In the genomic region with DNA sequence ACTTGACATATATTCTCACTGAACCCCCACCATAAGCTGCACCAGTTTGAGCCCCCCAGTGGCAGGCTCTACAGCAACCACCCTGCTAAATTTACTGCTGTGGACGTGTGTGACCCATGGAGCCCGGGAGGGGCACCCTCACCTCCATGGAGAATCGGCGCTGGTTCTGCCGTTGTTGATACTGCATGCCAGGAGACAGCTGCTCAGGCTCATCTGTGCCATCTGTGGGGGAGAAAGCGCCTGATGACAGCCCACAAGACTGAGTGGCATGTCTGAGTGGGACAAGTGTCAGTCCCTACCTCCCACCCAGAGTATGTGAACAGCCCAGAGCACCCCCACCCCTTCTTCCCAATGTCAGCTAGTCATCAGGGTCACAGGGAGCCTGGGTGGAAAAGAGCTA, we compare ENCODE assay signal across 16 mouse cellular contexts. TPM values are rescaled to one million over a fixed set of nuclear protein-coding genes. Genes with fewer than 3 reads are reported as not detected.
DNase-seq lines count a peak whose midpoint lies in the region; ATAC-seq and TF ChIP-seq lines count a peak whose summit lies in the region.
"Had no signal": no experiment of that assay in that cellular context is flagged by ENCODE, and none has a peak within 500 bp of the region (broad histone marks: within the 10 kb centered on the region; RNA-seq: fewer than 3 reads in every experiment).

No protein-coding gene starts in this region.

- 83% methylated on average over 6 of the region's 6 CpGs for WGBS in embryonic facial prominence, embryonic 14.5 days
- WGBS in embryonic facial prominence, embryonic 10.5 days, result 88% methylated on average over 6 of the region's 6 CpGs
- WGBS in heart, embryonic 12.5 days, result 66% methylated on average over 6 of the region's 6 CpGs

- H3K27me3 ChIP-seq in embryonic facial prominence, embryonic 14.5 days (replicated peaks; ENCODE audit: control insufficient read depth, insufficient read depth, low read length), result no peaks in the 10 kb centered on the region
- H3K27me3 ChIP-seq in embryonic facial prominence, embryonic 10.5 days (replicated peaks; ENCODE audit: low read depth, poor library complexity, severe bottlenecking), result no peaks in the 10 kb centered on the region; the same call in 1 of the 2 replicates
- H3K27me3 ChIP-seq in heart, embryonic 12.5 days (replicated peaks), result no peaks in the 10 kb centered on the region
- H3K27me3 ChIP-seq: midbrain, embryonic 13.5 days; stomach, embryonic 15.5 days had no signal

- H3K4me2 ChIP-seq in embryonic facial prominence, embryonic 14.5 days (ENCODE audit: low read depth, low read length), result no peak overlapping the region
- no peak overlapping the region for H3K4me2 ChIP-seq in heart, embryonic 12.5 days
- H3K4me2 ChIP-seq: midbrain, embryonic 13.5 days; stomach, embryonic 15.5 days had no signal

- H3K4me1 ChIP-seq in embryonic facial prominence, embryonic 14.5 days (ENCODE audit: control insufficient read depth, insufficient read depth, low read length), result no peaks in the 10 kb centered on the region
- peaks cover 21% of the 10 kb centered on the region for H3K4me1 ChIP-seq in embryonic facial prominence, embryonic 10.5 days
- peaks cover 13% of the 10 kb centered on the region for H3K4me1 ChIP-seq in heart, embryonic 12.5 days (replicated peaks)

- H3K9ac ChIP-seq in embryonic facial prominence, embryonic 14.5 days (ENCODE audit: low read depth, low read length), result no peak overlapping the region
- H3K9ac ChIP-seq in heart, embryonic 12.5 days, result no peak overlapping the region
- H3K9ac ChIP-seq: liver, postnatal 0 days; midbrain, embryonic 13.5 days; stomach, embryonic 15.5 days had no signal

- no peak overlapping the region for H3K4me3 ChIP-seq in embryonic facial prominence, embryonic 14.5 days (ENCODE audit: low read depth, low read length)
- H3K4me3 ChIP-seq in embryonic facial prominence, embryonic 10.5 days, result no peak overlapping the region
- no peak overlapping the region for H3K4me3 ChIP-seq in heart, embryonic 12.5 days
- H3K4me3 ChIP-seq: erythroblast, embryonic 14.5 days; heart, embryonic 10.5 days; midbrain, embryonic 13.5 days; stomach, embryonic 15.5 days had no signal

- no peaks in the 10 kb centered on the region for H3K9me3 ChIP-seq in embryonic facial prominence, embryonic 14.5 days (ENCODE audit: control insufficient read depth, low read length)
- no peaks in the 10 kb centered on the region for H3K9me3 ChIP-seq in embryonic facial prominence, embryonic 10.5 days
- no peaks in the 10 kb centered on the region for H3K9me3 ChIP-seq in heart, embryonic 12.5 days (replicated peaks)
- H3K9me3 ChIP-seq: G1E; heart, embryonic 10.5 days; midbrain, embryonic 13.5 days; stomach, embryonic 15.5 days had no signal

- ATAC-seq in embryonic facial prominence, embryonic 14.5 days (ENCODE audit: low read depth), result no peak
- no peak for ATAC-seq in heart, embryonic 12.5 days (ENCODE audit: insufficient number of reproducible peaks, low FRiP score)
- ATAC-seq: inflammation-experienced regulatory T-cells, adult 6 months; liver, postnatal 0 days had no signal

- TF ChIP-seq CTCF in brain, embryonic 14.5 days (IDR thresholded peaks at IDR 0.05; ENCODE audit: borderline replicate concordance, extremely low read depth, insufficient read depth, insufficient read length), result no peak

- peak; percentile 41 for DNase-seq in embryonic facial prominence, embryonic 14.5 days (ENCODE audit: low spot score)
- no peak for DNase-seq in embryonic facial prominence, embryonic 10.5 days (ENCODE audit: low spot score)
- DNase-seq in layer of hippocampus, adult 18-20 months (ENCODE audit: low spot score in 2 of 2), result peak; percentile 58 to 75
- no peak for DNase-seq in layer of hippocampus, postnatal 25 days (ENCODE audit: extremely low spot score in 1 of 2, low spot score in 1 of 2)
- peak; percentile 63 for DNase-seq in brain, embryonic 14.5 days (ENCODE audit: low read depth)
- DNase-seq in layer of hippocampus, adult 8-10 months (ENCODE audit: low spot score in 2 of 2), result peak; percentile 60 to 69
- no peak for DNase-seq in lung, adult 18-20 months

- no peak overlapping the region for H3K27ac ChIP-seq in embryonic facial prominence, embryonic 14.5 days (replicated peaks; ENCODE audit: low read depth, low read length)
- H3K27ac ChIP-seq in embryonic facial prominence, embryonic 10.5 days (replicated peaks), result no peak overlapping the region
- no peak overlapping the region for H3K27ac ChIP-seq in heart, embryonic 12.5 days (ENCODE audit: poor library complexity, severe bottlenecking)
- H3K27ac ChIP-seq: heart, embryonic 10.5 days; midbrain, embryonic 13.5 days; stomach, embryonic 15.5 days had no signal

- H3K36me3 ChIP-seq in embryonic facial prominence, embryonic 14.5 days (ENCODE audit: control insufficient read depth, insufficient read depth, low read length), result no peaks in the 10 kb centered on the region
- H3K36me3 ChIP-seq in embryonic facial prominence, embryonic 10.5 days (replicated peaks), result no peaks in the 10 kb centered on the region
- no peaks in the 10 kb centered on the region for H3K36me3 ChIP-seq in heart, embryonic 12.5 days
- H3K36me3 ChIP-seq: G1E; heart, embryonic 10.5 days; midbrain, embryonic 13.5 days; stomach, embryonic 15.5 days had no signal

- TF ChIP-seq POLR2A in brain, embryonic 14.5 days (IDR thresholded peaks at IDR 0.05; ENCODE audit: borderline replicate concordance, extremely low read depth, insufficient read depth, insufficient read length, poor library complexity, severe bottlenecking), result no peak

RNA-seq across cellular contexts. Expression of a gene that starts 17.6 kb away (rescaled TPM):
- polyA plus RNA-seq in embryonic facial prominence, embryonic 14.5 days (2014; fragmentation: Nextera tagmentation; extraction: Ambion mirVana), result 2.2 and 2.5 TPM in 2 replicates
- 2.3 and 3.2 TPM in 2 replicates for polyA plus RNA-seq in embryonic facial prominence, embryonic 10.5 days (2016; fragmentation: Nextera tagmentation; extraction: Ambion mirVana)
- total RNA-seq in layer of hippocampus, adult 18-20 months (2021), result 10 to 100 TPM; 21.7 to 29.2 TPM
- 10 to 100 TPM; 24.4 to 25.7 TPM for total RNA-seq in layer of hippocampus, postnatal 25 days (2021)
- polyA plus RNA-seq in brain, embryonic 14.5 days (2012; rRNA removed), result 1.3 TPM in 2 replicates
- total RNA-seq in layer of hippocampus, adult 8-10 months (2022), result 10 to 100 TPM; 25.8 to 30.9 (median 27.6) TPM
- polyA plus RNA-seq in heart, embryonic 12.5 days (2016; fragmentation: Nextera tagmentation; extraction: Ambion mirVana), result 3.7 and 4.8 TPM in 2 replicates
- total RNA-seq: megakaryocyte, adult 5-6 weeks had no signal
- polyA plus RNA-seq: erythroblast, embryonic 14.5 days; inflammation-experienced regulatory T-cells, adult 6 months had no signal

RNA-seq across cellular contexts. Expression of a gene that starts 54.0 kb away (rescaled TPM):
- 13.3 and 14.1 TPM in 2 replicates for polyA plus RNA-seq in embryonic facial prominence, embryonic 14.5 days (2014; fragmentation: Nextera tagmentation; extraction: Ambion mirVana)
- polyA plus RNA-seq in embryonic facial prominence, embryonic 10.5 days (2016; fragmentation: Nextera tagmentation; extraction: Ambion mirVana), result 12.5 and 14.6 TPM in 2 replicates
- total RNA-seq in layer of hippocampus, adult 18-20 months (2021), result 10 to 100 TPM; 66.4 to 79.3 TPM
- total RNA-seq in layer of hippocampus, postnatal 25 days (2021), result 10 to 100 TPM; 61.3 to 72.8 TPM
- polyA plus RNA-seq in brain, embryonic 14.5 days (2012; rRNA removed), result 2.0 and 2.2 TPM in 2 replicates
- 10 to 100 TPM; 64.6 to 84.2 (median 78.5) TPM for total RNA-seq in layer of hippocampus, adult 8-10 months (2022)
- polyA plus RNA-seq in heart, embryonic 12.5 days (2016; fragmentation: Nextera tagmentation; extraction: Ambion mirVana), result 18.1 and 19.3 TPM in 2 replicates
- polyA plus RNA-seq: erythroblast, embryonic 14.5 days; G1E had no signal

Comparison
In these comparisons a context has a peak if more than half of its experiments do, and no peak if none do; other contexts are left out.
1. DNase-seq: peak in embryonic facial prominence, embryonic 14.5 days (single experiment), layer of hippocampus, adult 18-20 months (2 of 2), brain, embryonic 14.5 days (single experiment) and layer of hippocampus, adult 8-10 months (2 of 2); none in embryonic facial prominence, embryonic 10.5 days (single experiment), layer of hippocampus, postnatal 25 days (0 of 2) and lung, adult 18-20 months (0 of 2).